Mouse (Mus musculus): Measurements from ENCODE around the gene Pih1d2.
"Not testable (repeated sequence)": the region's sequence is repeated elsewhere in the genome, so short reads cannot be mapped to it uniquely, and the experiment has no call there.

Pih1d2 gene

GRCm38 (mm10) chr9:50630903-50631302 is 13.8 kb downstream of the Pih1d2 start:
- DNase-seq = not testable (repeated sequence)

- no peak for DNase-seq
These were observed 15.0 kb downstream of the Pih1d2 start for GRCm38 (mm10) chr9:50632016-50632688.

- no peak for DNase-seq
These were observed 15.9 kb downstream of the Pih1d2 start for GRCm38 (mm10) chr9:50633059-50633458.

GRCm38 (mm10) chr9:50634270-50634669 is 17.1 kb downstream of the Pih1d2 start:
- no peak for DNase-seq

- no peak for DNase-seq
These were observed 29.8 kb downstream of the Pih1d2 start for GRCm38 (mm10) chr9:50646826-50647370.

- DNase-seq = no peak
These were observed 33.4 kb downstream of the Pih1d2 start for GRCm38 (mm10) chr9:50650503-50650902.

GRCm38 (mm10) chr9:50658391-50658790 is 41.3 kb downstream of the Pih1d2 start:
- no peak for DNase-seq

- no peak for DNase-seq
These were observed 41.8 kb downstream of the Pih1d2 start for GRCm38 (mm10) chr9:50658941-50659388.

GRCm38 (mm10) chr9:50659392-50660217 is 42.5 kb downstream of the Pih1d2 start, which contains the start of gene Dlat:
Gene Dlat (minus strand): TSS chr9:50659780.
- peak; percentile 91 for DNase-seq

GRCm38 (mm10) chr9:50660431-50660830 is 43.3 kb downstream of the Pih1d2 start:
- peak; percentile 17 for DNase-seq

- DNase-seq = peak; percentile 64
These were observed 47.7 kb downstream of the Pih1d2 start for GRCm38 (mm10) chr9:50664826-50665225.

GRCm38 (mm10) chr9:50666442-50666841 is 49.3 kb downstream of the Pih1d2 start:
- DNase-seq = no peak

- no peak for DNase-seq
These were observed 50.7 kb downstream of the Pih1d2 start for GRCm38 (mm10) chr9:50667579-50668498.

GRCm38 (mm10) chr9:50670690-50671089 is 53.6 kb downstream of the Pih1d2 start:
- DNase-seq = peak; percentile 47
